Mouse (Mus musculus) megakaryocyte-erythroid progenitor cell, adult 5-6 weeks (primary cell): ENCODE results near the gene Ahcy. TPM values are rescaled to one million over a fixed set of nuclear protein-coding genes. Genes with fewer than 3 reads are reported as not detected.
"Not testable (repeated sequence)": the region's sequence is repeated elsewhere in the genome, so short reads cannot be mapped to it uniquely, and the experiment has no call there.

Experiments
- ATAC-seq: replicated peaks from 2 replicates; pipeline ENCODE4 v1.8.0; 2016; ENCODE audit warnings: mild to moderate bottlenecking, inconsistent platforms; ENCODE audit not compliant: severe bottlenecking, poor library complexity, low FRiP score, low TSS enrichment
- total RNA-seq, 2 experiments: library from RNA; stranded (forward) in 1 of 2; stranded (reverse) in 1 of 2; fragments of 200-1000, 215-1000 nt in 1 of 2; fragments of >200 nt in 1 of 2; fragmentation: Nextera tagmentation in 1 of 2; gene quantifications; 2 replicates each; pipeline ENCODE4 v1.2.3; 2014 to 2017

Gene Ahcy
- total RNA-seq, 2 experiments from 2014 or later: 141 to 191 TPM

DNA sequence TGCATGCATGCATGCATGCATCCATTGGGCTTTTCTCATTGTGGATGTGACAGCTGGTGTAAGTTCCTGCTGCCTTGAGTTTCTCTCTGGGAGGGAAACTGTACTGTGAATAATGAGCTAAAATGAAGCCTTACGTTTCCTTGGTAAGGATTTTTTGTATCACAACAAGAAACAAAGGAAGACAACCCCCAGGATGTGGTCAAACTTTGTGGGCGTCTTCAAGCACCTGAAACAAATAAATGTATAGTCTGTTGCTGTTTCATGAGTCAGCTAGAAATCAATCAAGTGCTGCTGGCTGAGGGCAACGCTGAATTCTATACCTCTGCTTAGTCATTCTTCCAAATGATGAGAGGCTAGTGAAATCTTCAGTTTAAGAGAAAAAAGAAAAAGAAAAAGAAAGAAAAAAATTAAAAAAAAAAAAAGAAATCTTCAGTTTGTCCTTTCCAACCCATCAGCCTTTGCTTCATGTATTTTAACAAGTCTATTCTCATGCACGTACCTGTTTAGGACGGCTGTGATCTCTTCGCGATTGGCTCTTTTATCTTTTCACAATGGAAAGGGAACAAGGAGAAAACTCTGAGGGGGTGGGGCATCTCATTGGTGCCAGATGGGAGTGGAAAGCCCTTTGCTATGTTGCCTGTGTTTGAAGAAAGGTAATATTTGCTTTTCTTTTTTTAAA lies 5.3 kb upstream of the Ahcy start:
- ATAC-seq: no peak

GRCm38 (mm10) chr2:155075649-155076048 lies 1.4 kb upstream of the Ahcy start:
- no peak for ATAC-seq

DNA sequence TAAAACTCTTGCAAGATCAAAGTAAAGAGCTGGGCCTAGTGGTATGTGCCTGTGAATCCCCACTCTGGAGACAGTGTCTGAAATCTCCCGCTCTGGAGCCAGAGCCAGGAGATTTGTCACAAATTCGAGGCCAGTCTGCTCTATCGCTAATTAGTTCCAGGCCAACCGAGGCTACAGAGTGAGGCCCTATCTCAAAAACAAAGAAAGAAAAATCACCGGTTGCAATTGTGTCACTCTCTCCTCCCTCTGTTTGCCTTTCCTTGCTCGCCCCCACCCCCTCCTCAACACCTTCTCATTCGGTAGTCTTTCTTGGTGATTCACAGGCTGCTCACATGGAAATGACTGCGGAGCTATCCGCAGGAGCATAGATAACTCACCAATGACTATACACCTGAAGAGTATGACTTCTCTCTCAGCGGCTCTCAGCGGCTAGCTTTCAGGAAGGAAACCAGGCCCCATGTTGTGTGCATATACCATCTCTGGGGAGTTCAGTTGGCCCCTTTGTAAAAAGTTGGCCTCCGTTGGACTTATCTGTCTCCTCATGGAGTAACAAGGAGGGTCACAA lies 551 bp upstream of the Ahcy start:
- peak; percentile 1; the same call in 1 of the 2 replicates for ATAC-seq

GRCm38 (mm10) chr2:155073347-155073746 lies 950 bp downstream of the Ahcy start:
- no peak for ATAC-seq

GRCm38 (mm10) chr2:155072353-155073145 lies 1.7 kb downstream of the Ahcy start:
- no peak for ATAC-seq

DNA sequence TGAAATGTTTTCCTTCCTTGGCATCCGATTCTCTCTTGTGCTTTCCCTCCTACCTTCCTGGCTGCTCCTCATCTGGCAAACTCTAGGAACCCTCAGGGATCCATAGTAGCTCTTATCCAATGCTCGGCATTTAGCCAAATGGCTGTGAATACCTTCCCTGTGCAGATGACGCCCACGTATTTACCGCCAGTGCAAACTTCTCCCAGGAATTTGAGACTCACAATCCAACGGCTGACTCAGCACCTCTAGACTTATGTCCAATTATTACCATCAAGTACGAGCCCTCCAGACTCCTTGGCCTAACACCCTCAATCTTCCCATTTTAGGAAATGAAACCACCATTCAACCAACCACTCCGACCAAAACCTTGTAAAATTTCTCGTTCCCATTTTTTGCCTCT lies 3.3 kb downstream of the Ahcy start:
- ATAC-seq: no peak

DNA sequence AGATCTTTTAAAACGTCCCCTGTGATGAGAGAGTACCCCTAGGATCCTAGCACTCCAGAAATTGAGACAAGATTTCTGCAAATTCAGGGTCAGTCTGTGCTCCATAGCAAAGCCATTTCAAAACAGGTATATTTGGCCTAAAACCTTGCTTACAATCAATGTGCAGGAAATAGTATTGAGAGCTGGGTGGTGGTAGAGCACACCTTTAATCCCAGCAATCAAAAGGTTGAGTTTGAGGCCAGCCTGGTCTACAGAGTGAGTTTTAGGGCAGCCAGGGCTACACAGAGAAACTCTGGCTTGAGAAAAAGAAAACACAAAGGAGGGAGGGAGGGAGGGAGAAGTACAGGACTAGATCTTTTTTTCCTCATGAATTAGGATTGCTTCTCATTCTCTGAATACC lies 16.9 kb downstream of the Ahcy start:
- no peak for ATAC-seq

- no peak for ATAC-seq
Observed at GRCm38 (mm10) chr2:155056076-155056578, 18.2 kb downstream of the Ahcy start.

DNA sequence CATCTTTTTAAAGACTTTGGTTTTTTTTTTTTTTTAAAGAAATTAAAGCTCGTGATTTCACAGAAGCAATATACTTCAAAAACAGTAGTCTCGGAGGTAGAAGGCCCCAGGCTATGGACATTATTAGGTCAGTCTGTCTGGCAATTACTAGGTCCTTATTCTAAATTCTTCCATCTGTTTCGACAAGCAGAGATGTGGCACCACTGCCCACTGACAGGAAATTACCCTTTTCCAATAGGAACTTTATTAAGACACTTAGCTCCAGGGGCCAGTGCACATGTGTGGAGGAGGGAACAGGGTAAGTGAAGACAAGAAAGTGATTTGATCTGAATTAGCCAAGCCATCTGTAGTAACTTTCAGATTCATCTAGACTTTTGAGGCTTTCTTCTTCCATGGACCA lies 19.6 kb downstream of the Ahcy start:
- ATAC-seq: no peak

DNA sequence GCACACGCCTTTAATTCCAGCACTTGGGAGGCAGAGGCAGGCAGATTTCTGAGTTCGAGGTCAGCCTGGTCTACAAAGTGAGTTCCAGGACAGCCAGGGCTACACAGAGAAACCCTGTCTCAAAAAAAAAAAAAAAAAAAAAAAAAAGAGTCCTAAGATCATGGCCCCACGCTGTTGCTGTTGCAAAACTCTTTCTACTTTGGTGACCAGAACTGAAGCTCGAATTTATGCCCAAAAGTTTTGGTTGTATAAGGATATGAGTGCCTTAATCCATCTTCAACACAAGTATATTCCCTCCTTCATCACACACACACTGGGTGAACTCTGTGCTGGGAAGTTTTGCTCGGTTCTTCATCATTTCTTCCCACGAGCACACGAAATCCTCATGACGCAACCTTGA lies 20.8 kb downstream of the Ahcy start:
- ATAC-seq: not testable (repeated sequence)

GRCm38 (mm10) chr2:155052681-155053080 lies 21.6 kb downstream of the Ahcy start:
- ATAC-seq: no peak

- ATAC-seq: no peak
Observed at GRCm38 (mm10) chr2:155051622-155052351, 22.5 kb downstream of the Ahcy start.

GRCm38 (mm10) chr2:155050504-155051236 lies 23.6 kb downstream of the Ahcy start:
- peak; percentile 92 for ATAC-seq

DNA sequence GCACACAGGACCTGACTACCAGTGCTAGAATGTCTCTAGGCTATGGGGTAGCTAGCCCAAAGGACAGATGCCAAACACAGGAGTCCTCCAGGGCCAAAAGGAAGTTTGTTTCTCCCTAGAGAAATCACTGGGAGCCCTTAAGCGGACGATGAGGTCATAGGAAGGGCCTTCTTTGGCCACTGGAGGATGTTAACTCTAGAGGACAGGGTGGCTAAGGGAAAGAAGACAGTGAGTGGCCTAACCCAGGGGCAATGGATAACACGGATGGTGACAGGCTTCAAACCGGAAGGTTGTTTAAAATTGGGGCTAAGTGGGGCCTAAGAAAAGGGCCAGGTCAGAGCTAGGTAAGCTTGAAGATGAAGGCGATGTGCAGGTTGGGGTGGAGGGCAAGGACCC lies 24.2 kb downstream of the Ahcy start:
- ATAC-seq: no peak

DNA sequence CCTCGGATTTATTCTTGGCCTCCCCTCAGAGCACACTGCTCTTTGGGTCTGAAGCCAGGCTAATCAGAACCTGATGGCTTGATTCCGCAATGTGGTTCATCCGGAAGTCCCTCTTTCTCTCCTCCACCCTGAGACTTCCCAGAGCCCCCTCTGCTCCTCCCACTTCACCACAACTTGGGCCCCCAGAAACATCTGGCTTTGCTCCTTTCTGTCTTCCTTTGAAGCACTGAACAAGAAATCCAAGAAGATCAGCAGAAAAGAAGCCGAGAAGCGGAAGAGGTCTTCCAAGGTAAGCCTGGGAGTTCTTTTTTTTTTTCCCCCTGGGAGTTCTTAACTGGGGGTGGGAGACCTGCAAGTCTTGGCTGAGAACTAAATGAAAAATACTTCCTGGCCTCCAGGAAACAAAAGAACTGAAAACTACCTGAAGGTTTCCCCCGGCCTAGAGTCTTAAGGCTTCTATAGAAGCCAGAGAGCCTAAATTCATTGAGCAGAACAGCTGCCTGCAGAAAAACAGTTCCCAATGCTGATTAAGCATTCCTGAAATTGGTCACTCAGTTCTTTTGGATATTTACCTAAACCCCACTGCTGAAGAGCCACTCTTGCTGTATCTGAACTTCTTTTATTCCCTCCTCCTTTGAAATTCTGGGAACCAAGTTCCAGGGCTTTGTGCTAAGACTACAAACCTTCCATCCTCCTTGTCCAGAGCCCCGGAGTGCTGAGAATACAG lies 26.7 kb downstream of the Ahcy start:
- no peak for ATAC-seq

DNA sequence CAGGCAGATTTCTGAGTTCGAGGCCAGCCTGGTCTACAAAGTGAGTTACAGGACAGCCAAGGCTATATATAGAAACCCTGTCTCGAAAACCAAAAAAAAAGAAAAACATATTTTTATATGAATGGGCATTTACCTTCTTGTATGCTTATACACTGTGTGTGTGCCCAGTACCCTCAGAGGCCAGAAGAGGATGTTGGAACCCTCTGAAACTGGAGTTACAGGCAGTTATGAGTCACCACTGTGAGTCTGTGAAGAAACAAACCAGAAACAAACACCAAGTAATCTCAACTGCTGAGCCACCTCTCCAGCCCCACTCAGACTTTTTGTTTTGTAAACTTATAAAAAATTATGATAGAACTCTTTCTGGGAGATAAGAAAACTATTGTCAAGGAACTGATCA lies 27.5 kb downstream of the Ahcy start:
- ATAC-seq: no peak

DNA sequence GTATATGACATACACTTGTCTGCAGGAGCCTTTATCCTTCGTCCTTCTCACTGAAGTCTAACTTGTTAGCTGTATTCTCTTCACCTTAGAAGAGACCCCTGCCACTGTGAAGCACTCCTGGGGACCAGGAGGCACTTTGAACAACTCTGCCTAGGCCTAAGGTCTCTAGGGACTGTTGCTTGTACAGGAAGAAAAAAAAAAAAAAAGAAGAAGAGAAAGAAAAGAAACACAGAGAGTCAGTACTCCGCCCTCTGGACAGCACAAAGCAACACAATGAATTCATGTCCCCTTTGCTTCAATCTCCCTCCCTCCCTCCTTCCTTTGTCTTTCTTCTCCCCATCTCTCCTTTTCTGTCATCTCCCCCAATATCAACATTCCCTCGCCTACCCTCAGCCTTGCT lies 29.2 kb downstream of the Ahcy start:
- ATAC-seq: no peak

- ATAC-seq: no peak
Observed at GRCm38 (mm10) chr2:155044542-155044941, 29.8 kb downstream of the Ahcy start.

DNA sequence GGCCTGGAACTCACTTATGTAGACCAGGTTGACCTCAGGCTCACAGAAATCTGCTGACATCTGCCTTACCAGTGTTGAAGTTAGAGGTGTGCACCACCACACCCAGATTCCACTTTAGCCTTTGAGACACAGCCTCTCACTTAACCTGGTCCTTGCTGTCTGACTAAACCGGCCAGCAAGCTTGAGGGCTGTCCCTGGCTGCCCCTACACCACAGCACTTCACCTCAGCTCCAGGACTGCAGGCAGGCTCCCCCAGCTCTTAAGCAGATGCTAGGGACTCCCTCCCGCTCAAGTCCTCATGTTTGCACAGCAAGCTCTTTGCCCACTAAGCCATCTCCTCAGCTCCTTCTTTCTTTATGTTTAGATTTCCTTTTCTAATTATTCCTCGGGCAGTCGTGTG lies 34.3 kb downstream of the Ahcy start:
- ATAC-seq: no peak
